ENCODE assay signal across 20 mouse cellular contexts in genomic region chr2:110476591-110476990, GRCm38 (mm10).
DNase-seq lines count a peak whose midpoint lies in the region; ATAC-seq and TF ChIP-seq lines count a peak whose summit lies in the region.
"Had no signal": no experiment of that assay in that cellular context is flagged by ENCODE, and none has a peak within 500 bp of the region (broad histone marks: within the 10 kb centered on the region; RNA-seq: fewer than 3 reads in every experiment).

No protein-coding gene starts in this region.

- H3K9me3 ChIP-seq in embryonic facial prominence, embryonic 14.5 days (ENCODE audit: control insufficient read depth, low read length) = no peaks in the 10 kb centered on the region
- no peaks in the 10 kb centered on the region for H3K9me3 ChIP-seq in embryonic facial prominence, embryonic 10.5 days
- no peaks in the 10 kb centered on the region for H3K9me3 ChIP-seq in hindbrain, postnatal 0 days (ENCODE audit: low read length)
- H3K9me3 ChIP-seq in hindbrain, embryonic 13.5 days = no peaks in the 10 kb centered on the region
- no peaks in the 10 kb centered on the region for H3K9me3 ChIP-seq in lung, postnatal 0 days (ENCODE audit: low read length)
- H3K9me3 ChIP-seq: forebrain, embryonic 15.5 days; G1E; heart, embryonic 12.5 days; midbrain, embryonic 15.5 days had no signal

- no peak for TF ChIP-seq EP300 in lung, postnatal 0 days (IDR thresholded peaks at IDR 0.05)

- H3K27me3 ChIP-seq in embryonic facial prominence, embryonic 14.5 days (replicated peaks; ENCODE audit: control insufficient read depth, insufficient read depth, low read length) = no peaks in the 10 kb centered on the region
- H3K27me3 ChIP-seq in embryonic facial prominence, embryonic 10.5 days (replicated peaks; ENCODE audit: low read depth, poor library complexity, severe bottlenecking) = no peaks in the 10 kb centered on the region
- H3K27me3 ChIP-seq in hindbrain, postnatal 0 days (ENCODE audit: insufficient read depth, low read length) = no peaks in the 10 kb centered on the region
- no peaks in the 10 kb centered on the region for H3K27me3 ChIP-seq in hindbrain, embryonic 13.5 days
- no peaks in the 10 kb centered on the region for H3K27me3 ChIP-seq in lung, postnatal 0 days (replicated peaks; ENCODE audit: insufficient read depth, low read length)
- no peaks in the 10 kb centered on the region for H3K27me3 ChIP-seq in thymus, adult 2 months (ENCODE audit: control insufficient read depth, insufficient read depth, low read length)
- H3K27me3 ChIP-seq: forebrain, embryonic 15.5 days; heart, embryonic 12.5 days; midbrain, embryonic 15.5 days had no signal

- H3K9ac ChIP-seq in embryonic facial prominence, embryonic 14.5 days (ENCODE audit: low read depth, low read length) = no peak overlapping the region
- no peak overlapping the region for H3K9ac ChIP-seq in hindbrain, postnatal 0 days (replicated peaks; ENCODE audit: low read length)
- H3K9ac ChIP-seq in hindbrain, embryonic 13.5 days = no peak overlapping the region
- no peak overlapping the region for H3K9ac ChIP-seq in lung, postnatal 0 days (replicated peaks; ENCODE audit: low read depth)
- H3K9ac ChIP-seq: forebrain, embryonic 15.5 days; heart, embryonic 12.5 days; liver, postnatal 0 days; midbrain, embryonic 15.5 days had no signal

- H3K4me2 ChIP-seq in embryonic facial prominence, embryonic 14.5 days (ENCODE audit: low read depth, low read length) = no peak overlapping the region
- no peak overlapping the region for H3K4me2 ChIP-seq in hindbrain, postnatal 0 days (ENCODE audit: low read depth, low read length)
- H3K4me2 ChIP-seq in hindbrain, embryonic 13.5 days = no peak overlapping the region
- H3K4me2 ChIP-seq in lung, postnatal 0 days (replicated peaks; ENCODE audit: low read depth, low read length) = no peak overlapping the region
- H3K4me2 ChIP-seq: forebrain, embryonic 15.5 days; heart, embryonic 12.5 days; midbrain, embryonic 15.5 days had no signal

- H3K4me1 ChIP-seq in embryonic facial prominence, embryonic 14.5 days (ENCODE audit: control insufficient read depth, insufficient read depth, low read length) = no peaks in the 10 kb centered on the region
- no peaks in the 10 kb centered on the region for H3K4me1 ChIP-seq in embryonic facial prominence, embryonic 10.5 days
- no peaks in the 10 kb centered on the region for H3K4me1 ChIP-seq in hindbrain, postnatal 0 days (ENCODE audit: insufficient read depth, low read length)
- H3K4me1 ChIP-seq in hindbrain, embryonic 13.5 days (replicated peaks) = no peaks in the 10 kb centered on the region
- no peaks in the 10 kb centered on the region for H3K4me1 ChIP-seq in lung, postnatal 0 days (ENCODE audit: insufficient read depth, low read depth, low read length)
- no peaks in the 10 kb centered on the region for H3K4me1 ChIP-seq in thymus, adult 2 months (replicated peaks; ENCODE audit: control insufficient read depth, insufficient read depth, low read length)
- H3K4me1 ChIP-seq: forebrain, embryonic 15.5 days; heart, embryonic 12.5 days; midbrain, embryonic 15.5 days had no signal

- peak; percentile 72 for DNase-seq in embryonic facial prominence, embryonic 14.5 days (ENCODE audit: low spot score)
- no peak for DNase-seq in embryonic facial prominence, embryonic 10.5 days (ENCODE audit: low spot score)
- peak; percentile 58 for DNase-seq in hindbrain, postnatal 0 days (ENCODE audit: low spot score)
- DNase-seq in brain, embryonic 14.5 days (ENCODE audit: low read depth) = peak; percentile 70
- peak; percentile 45 to 47 for DNase-seq in layer of hippocampus, adult 8-10 months (ENCODE audit: low spot score in 2 of 2)
- DNase-seq in lung, postnatal 0 days (ENCODE audit: low spot score) = no peak
- DNase-seq in thymus, adult 2 months = no peak
- DNase-seq: cerebellum, postnatal 36 days; gastrocnemius, adult 2 months; heart, postnatal 14 days; kidney, adult 18-20 months; liver; liver, postnatal 0 days; lung, postnatal 14 days had no signal

- no peak overlapping the region for H3K4me3 ChIP-seq in embryonic facial prominence, embryonic 14.5 days (ENCODE audit: low read depth, low read length)
- H3K4me3 ChIP-seq in embryonic facial prominence, embryonic 10.5 days = no peak overlapping the region
- no peak overlapping the region for H3K4me3 ChIP-seq in hindbrain, postnatal 0 days (ENCODE audit: low read length)
- H3K4me3 ChIP-seq in hindbrain, embryonic 13.5 days = no peak overlapping the region
- no peak overlapping the region for H3K4me3 ChIP-seq in lung, postnatal 0 days (ENCODE audit: low read depth, low read length)
- H3K4me3 ChIP-seq in thymus, adult 2 months (ENCODE audit: control insufficient read depth, insufficient read depth, low read length) = no peak overlapping the region
- H3K4me3 ChIP-seq: forebrain, embryonic 15.5 days; gastrocnemius, adult 2 months; heart, embryonic 12.5 days; midbrain, embryonic 15.5 days had no signal

- WGBS in embryonic facial prominence, embryonic 14.5 days = 60% methylated on average over 5 of the region's 5 CpGs
- 89% methylated on average over 5 of the region's 5 CpGs for WGBS in embryonic facial prominence, embryonic 10.5 days
- WGBS in hindbrain, postnatal 0 days = 50% methylated on average over 5 of the region's 5 CpGs
- 59% methylated on average over 5 of the region's 5 CpGs for WGBS in hindbrain, embryonic 13.5 days
- WGBS in lung, postnatal 0 days = 65% methylated on average over 5 of the region's 5 CpGs
- WGBS in thymus, adult 2 months = 89% methylated on average over 5 of the region's 5 CpGs

- H3K36me3 ChIP-seq in embryonic facial prominence, embryonic 14.5 days (ENCODE audit: control insufficient read depth, insufficient read depth, low read length) = no peaks in the 10 kb centered on the region
- H3K36me3 ChIP-seq in embryonic facial prominence, embryonic 10.5 days (replicated peaks) = no peaks in the 10 kb centered on the region
- H3K36me3 ChIP-seq in hindbrain, postnatal 0 days (ENCODE audit: insufficient read depth, low read length) = no peaks in the 10 kb centered on the region
- no peaks in the 10 kb centered on the region for H3K36me3 ChIP-seq in hindbrain, embryonic 13.5 days
- no peaks in the 10 kb centered on the region for H3K36me3 ChIP-seq in lung, postnatal 0 days (ENCODE audit: insufficient read depth, low read length)
- no peaks in the 10 kb centered on the region for H3K36me3 ChIP-seq in thymus, adult 2 months (ENCODE audit: control insufficient read depth, insufficient read depth, low read length)
- H3K36me3 ChIP-seq: forebrain, embryonic 15.5 days; G1E; heart, embryonic 12.5 days; midbrain, embryonic 15.5 days had no signal

- no peak for TF ChIP-seq POLR2A in brain, embryonic 14.5 days (IDR thresholded peaks at IDR 0.05; ENCODE audit: borderline replicate concordance, extremely low read depth, insufficient read depth, insufficient read length, poor library complexity, severe bottlenecking)
- TF ChIP-seq POLR2A in thymus, adult 2 months (IDR thresholded peaks at IDR 0.05; ENCODE audit: control insufficient read depth, extremely low read depth, insufficient read depth, low read length, poor library complexity) = no peak

- ATAC-seq in embryonic facial prominence, embryonic 14.5 days (ENCODE audit: low read depth) = no peak
- peak; percentile 59; the same call in 1 of the 2 replicates for ATAC-seq in hindbrain, postnatal 0 days
- ATAC-seq in hindbrain, embryonic 13.5 days (ENCODE audit: low FRiP score) = no peak; the same call in 1 of the 2 replicates
- ATAC-seq in lung, postnatal 0 days = no peak
- ATAC-seq: forebrain, embryonic 15.5 days; liver, postnatal 0 days; midbrain, embryonic 15.5 days had no signal

- no peak for TF ChIP-seq CTCF in hindbrain, postnatal 0 days (IDR thresholded peaks at IDR 0.05; ENCODE audit: low read depth)
- TF ChIP-seq CTCF in brain, embryonic 14.5 days (IDR thresholded peaks at IDR 0.05; ENCODE audit: borderline replicate concordance, extremely low read depth, insufficient read depth, insufficient read length) = no peak
- TF ChIP-seq CTCF in lung, postnatal 0 days (IDR thresholded peaks at IDR 0.05) = no peak
- TF ChIP-seq CTCF in thymus, adult 2 months (IDR thresholded peaks at IDR 0.05; ENCODE audit: borderline replicate concordance, control insufficient read depth, extremely low read depth, insufficient read depth, low read length, poor library complexity) = no peak

- H3K27ac ChIP-seq in embryonic facial prominence, embryonic 14.5 days (replicated peaks; ENCODE audit: low read depth, low read length) = 0 out of 2 replicates have a peak overlapping the region, but pooled peaks have one; percentile 33
- H3K27ac ChIP-seq in embryonic facial prominence, embryonic 10.5 days (replicated peaks) = no peak overlapping the region
- no peak overlapping the region for H3K27ac ChIP-seq in hindbrain, postnatal 0 days
- no peak overlapping the region for H3K27ac ChIP-seq in hindbrain, embryonic 13.5 days
- H3K27ac ChIP-seq in lung, postnatal 0 days (ENCODE audit: low read length) = no peak overlapping the region
- no peak overlapping the region for H3K27ac ChIP-seq in thymus, adult 2 months (ENCODE audit: control insufficient read depth, insufficient read depth, low read length)
- H3K27ac ChIP-seq: forebrain, embryonic 15.5 days; gastrocnemius, adult 2 months; kidney, postnatal 0 days; midbrain, embryonic 15.5 days had no signal

Comparison
In these comparisons a context has a peak if more than half of its experiments do, and no peak if none do; other contexts are left out.
1. DNase-seq: peak in embryonic facial prominence, embryonic 14.5 days (single experiment), hindbrain, postnatal 0 days (single experiment), brain, embryonic 14.5 days (single experiment) and layer of hippocampus, adult 8-10 months (2 of 2); none in embryonic facial prominence, embryonic 10.5 days (single experiment), lung, postnatal 0 days (single experiment) and thymus, adult 2 months (single experiment).